Mouse (Mus musculus) inflammation-experienced regulatory T-cells (primary cell): ENCODE results near the gene Olfr866. TPM values are rescaled to one million over a fixed set of nuclear protein-coding genes. Genes with fewer than 3 reads are reported as not detected.

Source experiments
- polyA plus RNA-seq, 2 experiments: library from polyadenylated mRNA; unstranded; fragments of 100-300 nt; shearing (Covaris generic); gene quantifications; one replicate each; pipeline ENCODE4 v1.2.1; 2017

Olfr866 gene
- polyA plus RNA-seq = not detected

GRCm38 (mm10) chr9:20027935-20028334, at the start of gene Olfr866:
Gene Olfr866 (minus strand): TSS chr9:20028035.

GRCm38 (mm10) chr9:20057462-20057861, 29.6 kb upstream of the Olfr866 start, which contains the start of gene Olfr867:
Gene Olfr867 (minus strand): TSS chr9:20057562.

Other genes with a start within 250 kb of the Olfr866 start
- under 1 TPM in 1 of 2 experiments, not detected in 1; 0.42 TPM for gene Olfr58, start 247.8 kb downstream of the Olfr866 start, polyA plus RNA-seq
- gene Olfr859, start 223.1 kb downstream of the Olfr866 start, polyA plus RNA-seq = under 1 TPM in 1 of 2 experiments, not detected in 1; 0.11 TPM
- gene Olfr860, start 178.3 kb downstream of the Olfr866 start, polyA plus RNA-seq = 1 to 10 TPM in 1 of 2 experiments, not detected in 1; 1.5 TPM
- under 1 TPM in 1 of 2 experiments, not detected in 1; 0.91 TPM for gene Olfr862, start 140.0 kb downstream of the Olfr866 start, polyA plus RNA-seq
- gene Olfr77, start 111.2 kb downstream of the Olfr866 start, polyA plus RNA-seq = under 1 TPM; 0.74 to 0.84 TPM
- under 1 TPM in 1 of 2 experiments, not detected in 1; 0.11 TPM for gene Olfr867, start 29.5 kb upstream of the Olfr866 start, polyA plus RNA-seq
- under 1 TPM in 1 of 2 experiments, not detected in 1; 0.69 TPM for gene Olfr868, start 70.6 kb upstream of the Olfr866 start, polyA plus RNA-seq
- under 1 TPM in 1 of 2 experiments, not detected in 1; 0.17 TPM for gene Olfr869, start 101.0 kb upstream of the Olfr866 start, polyA plus RNA-seq
- under 1 TPM; 0.04 to 0.09 TPM for gene Olfr870, start 146.0 kb upstream of the Olfr866 start, polyA plus RNA-seq
- gene Olfr871, start 184.2 kb upstream of the Olfr866 start, polyA plus RNA-seq = not detected
- gene Olfr872, start 209.1 kb upstream of the Olfr866 start, polyA plus RNA-seq = 1 to 10 TPM in 1 of 2 experiments, not detected in 1; 1.1 TPM